Mouse (Mus musculus) stomach, embryonic 16.5 days (tissue): ENCODE results near the gene Eaf2. TPM values are rescaled to one million over a fixed set of nuclear protein-coding genes. Genes with fewer than 3 reads are reported as not detected.
A peak's percentile ranks its signal among the peaks of the same experiment; 100 is the strongest.

Source experiments
- ATAC-seq: fragments of 200-750 bp; cut with Nextera tagmentation; 2 replicates; pipeline ENCODE4 v1.8.0; 2017; ENCODE audit warnings: moderate number of reproducible peaks, moderate TSS enrichment; ENCODE audit not compliant: insufficient read depth, low FRiP score
- H3K27ac ChIP-seq: fragments of 300-500 bp; sonication (generic); 2 replicates; pipeline ENCODE4 v1.5.1; 2014; ENCODE audit warnings: low read length
- H3K27me3 ChIP-seq: fragments of 300-500 bp; sonication (generic); 2 replicates; pipeline ENCODE4 v1.6.1; 2014; ENCODE audit warnings: low read length, control low read depth, mixed read lengths; ENCODE audit not compliant: control insufficient read depth, insufficient read depth
- H3K36me3 ChIP-seq: fragments of 300-500 bp; sonication (generic); 2 replicates; pipeline ENCODE4 v1.6.1; 2014; ENCODE audit warnings: low read length; ENCODE audit not compliant: control insufficient read depth, insufficient read depth
- H3K4me1 ChIP-seq: fragments of 300-500 bp; sonication (generic); 2 replicates; pipeline ENCODE4 v1.6.1; 2014; ENCODE audit warnings: low read length, control low read depth, mixed read lengths; ENCODE audit not compliant: control insufficient read depth, insufficient read depth
- H3K4me2 ChIP-seq: fragments of 300-500 bp; sonication (generic); 2 replicates; pipeline ENCODE4 v1.6.1; 2014; ENCODE audit warnings: low read depth, low read length, mixed read lengths
- H3K4me3 ChIP-seq: fragments of 300-500 bp; sonication (generic); replicated peaks from 2 replicates; pipeline ENCODE4 v1.5.1; 2014; ENCODE audit warnings: mild to moderate bottlenecking, low read length
- H3K9ac ChIP-seq: fragments of 300-500 bp; sonication (generic); 2 replicates; pipeline ENCODE4 v1.6.1; 2014; ENCODE audit warnings: low read length
- H3K9me3 ChIP-seq: fragments of 300-500 bp; sonication (generic); replicated peaks from 2 replicates; pipeline ENCODE4 v1.6.1; 2016; ENCODE audit warnings: low read length, control low read depth; ENCODE audit not compliant: control insufficient read depth
- WGBS: fragments of 180-500 bp; shearing (Covaris S2); extraction: QIAGEN DNeasy Blood & Tissue Kit; methylation state at CpG from one replicate; pipeline ENCODE4 v1.1.7; 2014; 5-methylcytosine and 5-hydroxymethylcytosine counted together
- polyA plus RNA-seq: library from polyadenylated mRNA; unstranded; fragments of >200 nt; fragmentation: Nextera tagmentation; extraction: Ambion mirVana; gene quantifications from 2 replicates; pipeline ENCODE4 v1.2.1, GENCODE M21; 2015

Gene Eaf2
- polyA plus RNA-seq, 1 experiment from 2014 or later, result 4.7 TPM

DNA sequence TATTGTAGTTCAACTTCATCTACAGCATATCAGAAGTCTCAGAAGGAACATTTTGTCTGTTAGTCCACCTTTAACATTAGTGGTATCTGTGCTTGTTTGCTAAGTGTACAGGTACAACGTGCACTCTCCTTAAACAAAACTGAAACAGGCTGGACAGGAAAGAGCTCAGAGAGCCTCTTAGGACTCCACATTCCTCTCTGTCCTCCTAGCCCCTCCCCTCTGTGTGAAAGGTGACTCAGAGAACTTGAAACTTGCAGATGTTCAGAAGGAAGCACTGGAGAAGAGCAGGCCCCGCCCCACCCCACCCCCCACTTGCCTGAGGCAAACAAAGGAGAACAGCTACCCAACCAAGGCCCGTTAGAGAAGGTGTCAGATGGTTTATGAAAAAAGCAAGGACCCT is 53.3 kb downstream of the Eaf2 start:
- 3% methylated on average over 3 of the region's 3 CpGs for WGBS
- Histone ChIP-seq H3K27me3 (no peaks in the 10 kb centered on the region), H3K4me1 (peaks cover 6% of the 10 kb centered on the region; the same call in 1 of the 2 replicates), H3K4me3 (no peak overlapping the region), H3K27ac (no peak overlapping the region), H3K9ac (no peak overlapping the region), H3K9me3 (no peaks in the 10 kb centered on the region), H3K4me2 (no peak overlapping the region), H3K36me3 (no peaks in the 10 kb centered on the region)
- ATAC-seq, result peak; percentile 53; the same call in 1 of the 2 replicates

- ATAC-seq, result no peak
- H3K4me3 ChIP-seq, result no peak overlapping the region
- H3K4me2 ChIP-seq, result no peak overlapping the region
- H3K4me1 ChIP-seq, result peaks cover 6% of the 10 kb centered on the region; the same call in 1 of the 2 replicates
- no peaks in the 10 kb centered on the region for H3K36me3 ChIP-seq
- H3K9ac ChIP-seq, result no peak overlapping the region
- WGBS, result 75% methylated on average over 3 of the region's 3 CpGs
- H3K9me3 ChIP-seq, result no peaks in the 10 kb centered on the region
- H3K27ac ChIP-seq, result no peak overlapping the region
- H3K27me3 ChIP-seq, result no peaks in the 10 kb centered on the region
These were observed 54.1 kb downstream of the Eaf2 start for GRCm38 (mm10) chr16:36820747-36821146.

GRCm38 (mm10) chr16:36820016-36820415 is 54.8 kb downstream of the Eaf2 start:
- no peak for ATAC-seq
- peaks cover 6% of the 10 kb centered on the region; the same call in 1 of the 2 replicates for H3K4me1 ChIP-seq
- 79% methylated on average over 6 of the region's 6 CpGs for WGBS

DNA sequence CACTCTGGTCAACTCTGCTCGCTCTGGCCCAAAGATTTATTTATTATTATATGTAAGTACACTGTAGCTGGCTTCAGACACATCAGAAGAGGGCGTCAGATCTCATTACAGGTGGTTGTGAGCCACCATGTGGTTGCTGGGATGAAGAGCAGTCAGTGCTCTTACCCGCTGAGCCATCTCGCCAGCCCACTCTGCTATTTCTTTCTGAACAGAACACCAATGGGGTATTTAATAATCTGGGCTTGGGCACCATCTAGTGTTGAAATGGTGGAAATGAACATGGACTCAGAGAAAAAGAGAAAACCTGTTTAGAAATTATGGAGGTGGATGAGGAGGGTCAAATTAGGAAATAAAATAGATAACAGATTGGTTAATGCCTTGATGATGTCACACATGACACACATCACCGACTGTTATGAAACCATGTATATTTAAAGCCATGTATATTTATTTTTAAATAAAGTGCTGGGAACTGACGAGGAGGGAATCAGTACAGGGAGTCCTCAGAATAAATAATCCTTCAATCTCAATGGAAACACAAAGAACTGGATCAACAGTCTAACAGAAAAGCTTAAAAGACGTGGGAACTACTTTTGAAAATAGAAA is 57.4 kb downstream of the Eaf2 start:
- Histone ChIP-seq H3K27ac (no peak overlapping the region), H3K27me3 (no peaks in the 10 kb centered on the region), H3K9me3 (no peaks in the 10 kb centered on the region), H3K9ac (no peak overlapping the region), H3K36me3 (no peaks in the 10 kb centered on the region), H3K4me2 (no peak overlapping the region), H3K4me1 (peaks cover 6% of the 10 kb centered on the region; the same call in 1 of the 2 replicates), H3K4me3 (no peak overlapping the region)
- 11% methylated on average over 7 of the region's 7 CpGs for WGBS
- peak; percentile 83; the same call in 1 of the 2 replicates for ATAC-seq

More at GRCm38 (mm10) chr16:36820016-36820415, 54.8 kb downstream of the Eaf2 start:
- no peak overlapping the region for H3K27ac ChIP-seq
- no peaks in the 10 kb centered on the region for H3K27me3 ChIP-seq
- H3K4me2 ChIP-seq, result no peak overlapping the region
- H3K9ac ChIP-seq, result no peak overlapping the region
- H3K9me3 ChIP-seq, result no peaks in the 10 kb centered on the region
- H3K36me3 ChIP-seq, result no peaks in the 10 kb centered on the region
- H3K4me3 ChIP-seq, result no peak overlapping the region

DNA sequence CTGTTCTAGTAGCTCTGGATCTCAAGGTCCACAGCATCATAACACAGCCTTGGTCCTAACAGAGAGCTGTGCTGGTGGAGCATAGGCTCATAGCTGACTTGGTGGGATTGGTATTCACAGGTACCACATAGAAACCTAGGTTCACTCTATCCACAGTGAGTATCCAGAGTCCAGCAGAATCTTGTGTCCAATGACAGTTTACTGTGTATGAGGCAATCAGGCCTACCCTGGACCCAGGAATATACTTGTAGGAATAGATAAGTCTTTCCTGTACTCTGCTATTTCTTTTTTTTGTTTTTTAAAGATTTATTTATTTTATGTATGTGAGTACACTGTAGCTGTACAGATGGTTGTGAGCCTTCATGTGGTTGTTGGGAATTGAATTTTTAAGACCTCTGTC is 57.9 kb downstream of the Eaf2 start:
- Histone ChIP-seq H3K9me3 (no peaks in the 10 kb centered on the region), H3K4me1 (peaks cover 5% of the 10 kb centered on the region; the same call in 1 of the 2 replicates), H3K27me3 (no peaks in the 10 kb centered on the region), H3K27ac (no peak overlapping the region), H3K4me2 (no peak overlapping the region), H3K9ac (no peak overlapping the region), H3K36me3 (no peaks in the 10 kb centered on the region), H3K4me3 (no peak overlapping the region)
- no peak; the same call in 1 of the 2 replicates for ATAC-seq

DNA sequence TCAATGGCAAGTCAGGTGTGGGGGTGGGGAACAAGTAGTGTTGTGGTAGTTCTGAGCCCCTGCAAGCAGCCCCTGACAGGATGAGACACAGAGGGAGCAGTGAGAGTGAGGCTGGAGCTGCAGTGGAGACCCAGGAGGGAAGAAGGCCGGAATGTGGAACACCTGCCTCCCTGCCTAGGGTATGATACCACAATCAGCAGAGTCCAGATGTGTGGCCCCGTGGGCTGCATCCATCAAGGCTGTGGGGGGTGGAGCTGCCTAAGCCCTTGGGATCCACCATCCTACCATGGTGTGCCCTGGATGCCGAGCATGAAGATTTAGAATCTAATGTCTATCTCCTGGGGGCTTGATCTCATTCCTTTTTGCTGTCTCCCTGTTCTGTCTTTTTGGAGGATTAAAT is 61.1 kb downstream of the Eaf2 start:
- Histone ChIP-seq H3K4me2 (no peak overlapping the region), H3K9ac (no peak overlapping the region), H3K4me3 (no peak overlapping the region), H3K4me1 (no peaks in the 10 kb centered on the region), H3K27ac (no peak overlapping the region), H3K9me3 (no peaks in the 10 kb centered on the region), H3K36me3 (no peaks in the 10 kb centered on the region), H3K27me3 (no peaks in the 10 kb centered on the region)
- WGBS, result 61% methylated on average over 3 of the region's 3 CpGs
- no peak for ATAC-seq

GRCm38 (mm10) chr16:36808616-36809015 is 66.2 kb downstream of the Eaf2 start:
- Histone ChIP-seq H3K9ac (no peak overlapping the region), H3K4me1 (no peaks in the 10 kb centered on the region), H3K27ac (no peak overlapping the region), H3K4me3 (no peak overlapping the region), H3K4me2 (no peak overlapping the region), H3K36me3 (no peaks in the 10 kb centered on the region), H3K9me3 (no peaks in the 10 kb centered on the region), H3K27me3 (no peaks in the 10 kb centered on the region)
- no peak for ATAC-seq
- WGBS, result 67% methylated on average over 3 of the region's 3 CpGs

DNA sequence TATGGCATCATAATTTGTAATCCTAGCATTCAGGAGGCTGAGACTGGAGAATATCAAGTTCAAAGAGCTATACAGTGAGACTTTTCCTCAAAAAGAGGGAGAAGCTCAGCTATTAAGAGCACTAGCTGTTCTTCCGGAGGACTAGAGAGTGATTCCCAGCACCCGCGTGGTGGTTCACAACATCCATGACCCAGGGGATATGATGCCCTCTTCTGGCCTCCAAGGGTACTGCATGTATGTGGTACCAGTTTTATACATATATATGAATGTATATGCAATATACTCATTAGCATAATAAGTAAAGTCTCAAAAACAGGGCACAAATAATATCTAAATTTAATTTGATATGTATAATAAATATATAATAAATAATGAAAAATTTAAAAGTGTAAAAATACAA is 72.4 kb downstream of the Eaf2 start:
- H3K4me2 ChIP-seq, result no peak overlapping the region
- no peaks in the 10 kb centered on the region for H3K36me3 ChIP-seq
- 84% methylated on average over 3 of the region's 3 CpGs for WGBS
- no peaks in the 10 kb centered on the region for H3K27me3 ChIP-seq
- H3K9me3 ChIP-seq, result 0 out of 2 replicates have a peak, but pooled peaks cover 3% of the 10 kb centered on the region
- no peak for ATAC-seq
- H3K27ac ChIP-seq, result no peak overlapping the region
- no peaks in the 10 kb centered on the region for H3K4me1 ChIP-seq
- H3K9ac ChIP-seq, result no peak overlapping the region
- no peak overlapping the region for H3K4me3 ChIP-seq

- Histone ChIP-seq H3K4me1 (no peaks in the 10 kb centered on the region), H3K27ac (no peak overlapping the region), H3K27me3 (no peaks in the 10 kb centered on the region), H3K9ac (no peak overlapping the region), H3K9me3 (0 out of 2 replicates have a peak, but pooled peaks cover 3% of the 10 kb centered on the region), H3K36me3 (no peaks in the 10 kb centered on the region), H3K4me2 (no peak overlapping the region), H3K4me3 (no peak overlapping the region)
- WGBS, result 79% methylated on average over 2 of the region's 2 CpGs
- ATAC-seq, result no peak
These were observed 76.5 kb downstream of the Eaf2 start for GRCm38 (mm10) chr16:36798334-36798733.
